Mouse (Mus musculus) G1E-ER4 (cell line): Measurements from ENCODE around the gene Slc26a8. TPM values are rescaled to one million over a fixed set of nuclear protein-coding genes. Genes with fewer than 3 reads are reported as not detected.

ENCODE experiments used
- GATA1 ChIP-seq: IDR thresholded peaks from one replicate; pipeline ENCODE4 v1.8.0; 2012; ENCODE audit warnings: low read length, inconsistent platforms
- polyA plus RNA-seq: library from polyadenylated mRNA; stranded (reverse); fragments of >175 nt; gene quantifications from 2 replicates; pipeline ENCODE4 v1.2.3, GENCODE M21; 2012

The Slc26a8 gene
- polyA plus RNA-seq, 1 experiment: 0.40 TPM

GRCm38 (mm10) chr17:28684631-28685030, 5.4 kb downstream of the Slc26a8 start:
- TF ChIP-seq GATA1: no peak

GRCm38 (mm10) chr17:28683601-28684000, 6.4 kb downstream of the Slc26a8 start:
- no peak for TF ChIP-seq GATA1

GRCm38 (mm10) chr17:28682311-28683084, 7.5 kb downstream of the Slc26a8 start:
- no peak for TF ChIP-seq GATA1

GRCm38 (mm10) chr17:28659564-28659963, 30.5 kb downstream of the Slc26a8 start:
- TF ChIP-seq GATA1: no peak

- TF ChIP-seq GATA1: no peak
Observed at GRCm38 (mm10) chr17:28657936-28658335, 32.1 kb downstream of the Slc26a8 start.

GRCm38 (mm10) chr17:28650268-28650667, 39.8 kb downstream of the Slc26a8 start:
- no peak for TF ChIP-seq GATA1

GRCm38 (mm10) chr17:28648607-28649370, 41.2 kb downstream of the Slc26a8 start:
- no peak for TF ChIP-seq GATA1

GRCm38 (mm10) chr17:28646221-28646620, 43.8 kb downstream of the Slc26a8 start:
- TF ChIP-seq GATA1: no peak

- TF ChIP-seq GATA1: no peak
Observed at GRCm38 (mm10) chr17:28644112-28644511, 45.9 kb downstream of the Slc26a8 start.

- TF ChIP-seq GATA1: no peak
Observed at GRCm38 (mm10) chr17:28643697-28644096, 46.3 kb downstream of the Slc26a8 start.

GRCm38 (mm10) chr17:28640113-28640512, 49.9 kb downstream of the Slc26a8 start:
- no peak for TF ChIP-seq GATA1

GRCm38 (mm10) chr17:28637711-28638690, 52.0 kb downstream of the Slc26a8 start:
- no peak for TF ChIP-seq GATA1

- no peak for TF ChIP-seq GATA1
Observed at GRCm38 (mm10) chr17:28635842-28636241, 54.2 kb downstream of the Slc26a8 start.

- TF ChIP-seq GATA1: no peak
Observed at GRCm38 (mm10) chr17:28629125-28629524, 60.9 kb downstream of the Slc26a8 start.
